Mouse (Mus musculus) layer of hippocampus, adult 9-11 months (tissue): ENCODE data around the gene Grm6.

Experiments used
- DNase-seq: peaks from one replicate; pipeline ENCODE4 v3.0.0; 2022

Gene Grm6

GRCm38 (mm10) chr11:50850177-50850735 is at the start of gene Grm6:
TSS of gene Grm6 (plus strand) at chr11:50850685.
- DNase-seq, result no peak

DNA sequence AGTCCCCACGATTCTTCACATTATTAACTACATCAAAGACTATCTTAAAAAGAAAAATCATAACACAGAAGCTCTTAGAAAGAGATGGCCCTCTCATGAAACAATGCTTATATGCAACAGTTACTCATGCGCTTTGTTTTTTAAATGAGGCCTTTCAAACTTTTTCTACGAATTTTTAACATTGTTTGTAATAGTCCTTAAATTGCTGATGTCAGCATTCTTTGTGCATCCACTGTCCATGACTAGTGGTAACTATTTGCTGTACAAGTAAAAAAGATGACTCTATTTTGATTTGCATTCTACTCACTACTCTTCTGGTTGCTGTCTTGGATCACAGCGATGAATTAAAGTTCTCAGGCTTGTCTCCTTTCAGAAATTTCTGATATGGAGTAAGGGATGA is 36.3 kb upstream of the Grm6 start:
- DNase-seq, result no peak

- no peak for DNase-seq
Measured at GRCm38 (mm10) chr11:50826214-50826613, 24.3 kb upstream of the Grm6 start.

DNA sequence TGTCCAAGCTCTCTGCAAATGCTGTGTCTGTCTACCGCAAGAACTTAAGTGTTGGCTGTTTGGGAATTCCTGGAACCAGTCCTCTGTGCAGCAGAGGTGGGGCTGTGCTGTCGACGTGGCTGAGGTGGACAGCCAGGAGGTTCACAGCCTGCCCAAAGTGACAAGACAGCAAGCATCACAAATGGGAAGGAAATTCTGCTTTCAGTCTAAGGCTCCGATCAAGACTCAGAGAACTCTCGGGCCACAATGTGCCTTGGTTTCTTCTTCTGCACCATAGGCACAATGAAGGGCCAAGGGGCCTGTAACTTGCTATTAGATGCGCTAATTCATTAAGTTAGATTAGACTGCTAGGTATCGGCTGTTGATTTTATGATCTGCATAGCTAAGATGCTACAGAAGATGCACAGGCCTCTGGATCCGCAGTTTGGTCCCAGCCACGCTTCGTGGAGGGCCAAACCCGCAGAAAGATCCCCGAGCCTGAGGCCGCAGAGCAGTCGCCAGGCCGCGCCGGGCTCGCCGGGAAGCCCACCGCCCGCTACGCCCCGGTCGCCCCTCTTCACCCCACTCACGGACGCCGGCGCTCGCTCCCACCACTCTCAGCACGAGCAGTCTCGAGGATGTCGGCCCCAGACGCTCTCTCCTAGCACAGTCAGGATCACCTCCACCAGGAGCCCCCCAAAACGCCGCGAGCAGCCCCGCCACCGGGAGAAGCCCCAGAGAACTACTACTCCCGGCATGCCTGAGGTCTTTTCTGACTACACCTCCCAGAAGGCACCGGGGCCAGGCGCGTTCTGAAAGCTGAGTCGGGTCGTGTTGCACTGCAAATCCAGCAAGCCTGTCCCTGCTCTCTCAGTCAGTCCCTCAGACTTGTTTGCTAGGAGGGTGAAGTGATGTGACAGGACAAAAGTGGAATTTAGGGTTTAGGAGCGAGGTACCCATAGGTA is 23.2 kb upstream of the Grm6 start, which contains the start of gene Zfp354c:
Gene Zfp354c (minus strand): TSS at position 715 of the 944 bp plus-strand sequence.
- peak; percentile 87 for DNase-seq

- DNase-seq, result no peak
Measured at GRCm38 (mm10) chr11:50835727-50836126, 14.8 kb upstream of the Grm6 start.

GRCm38 (mm10) chr11:50841023-50841735 is 9.3 kb upstream of the Grm6 start, which contains the start of gene Zfp879:
TSS of gene Zfp879 (minus strand) at chr11:50841552.
- DNase-seq, result peak; percentile 95

- DNase-seq, result no peak
Measured at GRCm38 (mm10) chr11:50845951-50846350, 4.5 kb upstream of the Grm6 start.

DNA sequence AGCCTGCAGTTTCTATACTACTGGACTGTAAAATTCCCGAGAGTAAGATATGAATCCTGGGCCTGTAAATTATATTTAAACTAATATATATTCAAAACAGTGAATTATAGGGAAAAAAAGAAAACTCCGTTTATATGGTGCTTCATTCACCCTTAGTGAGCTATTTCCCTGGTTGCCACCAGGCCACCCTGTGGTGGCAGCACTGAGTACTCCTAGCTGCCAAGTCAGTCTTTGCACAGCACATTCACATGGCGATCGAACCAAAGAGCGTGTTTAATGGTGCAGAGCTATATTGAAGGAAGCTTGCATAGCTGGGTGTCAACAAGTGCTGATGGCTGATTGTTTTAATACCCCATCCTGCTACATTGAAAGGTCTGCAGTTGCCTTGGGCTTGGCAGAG is 3.4 kb upstream of the Grm6 start:
- DNase-seq, result no peak

DNA sequence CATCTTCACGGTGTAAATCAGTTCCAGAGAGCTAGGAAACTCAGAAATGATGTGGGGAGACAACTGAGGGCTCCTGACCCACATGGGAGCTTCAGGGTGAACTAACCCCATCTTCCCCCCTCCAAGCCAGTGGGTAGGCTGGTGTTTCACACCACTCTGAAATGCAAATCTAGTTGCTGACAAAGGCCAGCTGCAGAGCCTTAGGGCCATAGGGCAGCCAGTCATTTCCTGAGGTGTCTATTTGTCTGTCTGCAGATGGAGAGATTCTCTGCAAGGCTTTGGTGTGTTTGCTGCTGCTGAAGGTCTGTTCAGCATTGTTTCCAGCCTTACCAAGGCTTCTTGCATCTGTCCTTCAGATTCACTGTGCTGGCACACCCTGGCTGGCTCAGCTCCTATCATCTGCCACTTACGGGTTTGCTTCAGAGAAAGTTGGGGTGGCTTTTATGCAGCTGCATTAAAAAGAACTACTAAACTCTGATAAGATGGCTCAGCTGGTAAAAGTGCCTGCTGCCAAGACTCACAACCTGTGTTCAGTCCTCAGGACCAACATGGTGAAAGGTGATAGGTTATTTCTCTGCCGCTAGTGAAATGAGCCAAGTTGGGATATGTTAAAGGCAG is 1.9 kb upstream of the Grm6 start:
- DNase-seq, result no peak

- DNase-seq, result no peak
Measured at GRCm38 (mm10) chr11:50849310-50849709, 1.2 kb upstream of the Grm6 start.

GRCm38 (mm10) chr11:50850989-50851601 is 610 bp downstream of the Grm6 start:
- no peak for DNase-seq

DNA sequence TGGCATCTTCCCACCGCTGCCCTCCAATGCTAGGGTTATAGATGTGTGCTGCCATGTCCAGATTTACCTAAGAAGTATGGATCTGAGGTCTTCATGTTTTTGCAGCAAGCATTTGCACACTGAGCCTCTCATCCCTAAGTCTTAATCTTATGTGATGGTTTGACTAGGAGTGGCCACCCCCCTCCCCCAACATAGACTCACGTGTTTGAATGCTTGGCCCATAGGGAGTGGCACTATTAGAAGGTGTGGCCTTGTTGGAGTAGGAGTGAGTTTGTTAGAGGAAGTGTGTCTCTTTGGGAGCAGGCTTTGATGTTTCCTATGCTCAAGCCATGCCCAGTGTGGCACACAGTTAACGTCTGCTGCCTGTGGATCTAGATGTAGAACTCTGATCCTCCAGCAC is 28.2 kb downstream of the Grm6 start:
- no peak for DNase-seq

- no peak for DNase-seq
Measured at GRCm38 (mm10) chr11:50883756-50884155, 33.3 kb downstream of the Grm6 start.

DNA sequence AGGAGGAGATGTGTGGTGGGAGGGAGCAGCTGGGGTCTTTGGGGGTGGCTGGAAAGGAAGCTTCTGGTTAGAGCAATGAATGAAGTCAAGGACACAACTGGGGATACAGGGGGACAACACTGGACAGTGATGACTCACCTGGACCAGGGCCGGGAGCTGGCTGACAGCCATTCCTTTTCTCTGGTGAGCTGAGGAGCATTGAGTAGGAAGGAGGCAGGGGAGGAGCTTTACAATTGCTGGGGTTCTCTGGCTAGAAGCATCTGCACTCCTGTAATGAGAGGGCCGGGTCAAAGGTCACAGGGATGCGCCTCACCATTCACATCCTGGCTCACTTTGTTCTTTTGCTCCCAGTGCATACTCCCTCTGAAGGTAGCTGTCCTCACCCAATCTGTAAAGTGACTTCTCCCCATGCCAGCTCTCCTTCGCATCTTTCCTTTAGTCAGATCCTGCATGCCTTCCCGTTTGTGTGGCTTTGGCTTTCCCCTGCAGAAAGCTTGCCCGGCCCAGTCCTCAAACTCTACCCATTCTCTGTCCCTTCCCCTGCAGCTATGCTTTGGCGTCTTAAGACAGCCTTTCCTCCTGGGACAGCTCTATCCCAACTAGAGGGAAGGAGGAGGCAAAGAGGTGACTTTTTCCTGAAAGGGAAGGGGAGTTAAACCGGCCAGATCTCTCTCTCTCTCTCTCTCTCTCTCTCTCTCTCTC is 35.9 kb downstream of the Grm6 start:
- DNase-seq, result no peak

DNA sequence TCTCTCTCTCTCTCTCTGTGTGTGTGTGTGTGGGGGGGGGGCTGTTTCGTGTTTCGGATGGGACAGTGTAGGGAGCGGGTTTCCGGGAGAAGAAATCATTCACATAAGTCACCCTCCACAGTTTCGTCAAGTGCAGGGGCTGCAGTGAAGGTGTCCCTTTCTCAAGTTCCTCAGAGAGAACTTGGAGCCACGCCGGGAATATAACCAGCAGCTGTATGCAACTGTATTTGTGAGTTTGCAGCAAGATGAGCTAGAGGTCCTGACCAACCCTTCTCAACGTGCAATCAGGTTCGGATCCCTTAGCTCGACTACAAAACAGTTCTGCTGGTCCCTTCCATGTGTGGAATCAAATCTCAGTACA is 36.4 kb downstream of the Grm6 start:
- no peak for DNase-seq

GRCm38 (mm10) chr11:50887390-50888128 is 37.1 kb downstream of the Grm6 start, which contains the start of gene Zfp454:
TSS of gene Zfp454 (minus strand) at chr11:50887651.
- DNase-seq, result peak; percentile 96

DNA sequence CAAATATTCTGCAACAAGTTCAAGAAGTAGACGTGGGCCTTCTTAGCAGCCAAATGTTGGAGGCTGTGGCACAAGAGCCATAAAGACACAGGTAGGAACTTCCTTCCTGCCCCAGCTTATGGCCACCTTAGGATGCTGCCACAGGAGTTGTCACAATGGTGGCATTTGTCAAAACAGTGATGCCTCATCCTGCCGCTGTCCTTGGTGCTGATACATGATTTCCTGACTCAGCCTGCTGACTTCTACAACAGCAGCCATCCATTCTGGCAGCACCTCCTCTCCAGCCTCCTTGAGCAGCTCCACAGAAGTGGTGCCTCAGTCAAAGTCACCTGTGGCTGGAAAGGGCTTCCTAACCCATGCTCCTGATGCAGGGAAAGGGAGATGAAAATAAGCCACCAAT is 42.0 kb downstream of the Grm6 start:
- DNase-seq, result no peak

DNA sequence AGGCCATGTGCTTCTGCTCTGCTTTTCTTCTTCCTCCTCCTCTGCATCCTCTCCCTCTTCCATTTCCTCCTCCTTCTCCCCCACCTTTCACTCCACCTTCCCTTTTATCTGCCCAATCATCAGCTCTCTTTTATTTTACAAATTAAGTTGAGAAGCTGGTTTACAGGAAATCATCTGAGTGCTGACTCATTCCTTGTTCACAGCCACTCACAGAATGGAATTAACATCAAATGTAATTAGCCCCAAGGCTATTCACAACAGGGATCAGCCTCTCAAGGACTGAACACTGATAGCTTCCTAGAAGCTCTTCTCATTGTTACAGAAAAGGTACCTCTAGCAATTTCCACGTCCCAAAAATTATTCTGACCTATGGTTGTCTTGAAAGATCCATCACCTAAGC is 46.9 kb downstream of the Grm6 start:
- no peak for DNase-seq

DNA sequence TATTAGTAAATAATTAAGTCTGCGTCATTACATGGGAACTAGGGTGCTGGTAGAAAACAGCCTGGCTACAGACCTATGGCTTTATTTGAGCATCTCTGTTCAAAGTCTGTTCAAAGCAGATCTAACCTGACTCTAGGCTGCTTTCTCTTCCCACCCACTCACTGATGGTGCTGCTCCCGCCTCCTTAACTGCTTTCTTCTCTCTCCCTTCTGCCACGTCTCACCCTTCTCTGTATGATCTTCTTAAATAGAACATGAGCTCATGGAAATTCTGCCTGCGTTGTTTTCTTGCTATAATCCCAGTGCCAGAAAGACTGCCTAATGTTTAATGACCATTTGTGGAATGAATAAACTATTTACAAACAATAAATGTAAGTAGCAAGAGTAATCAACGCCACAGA is 57.7 kb downstream of the Grm6 start:
- peak; percentile 32 for DNase-seq

DNA sequence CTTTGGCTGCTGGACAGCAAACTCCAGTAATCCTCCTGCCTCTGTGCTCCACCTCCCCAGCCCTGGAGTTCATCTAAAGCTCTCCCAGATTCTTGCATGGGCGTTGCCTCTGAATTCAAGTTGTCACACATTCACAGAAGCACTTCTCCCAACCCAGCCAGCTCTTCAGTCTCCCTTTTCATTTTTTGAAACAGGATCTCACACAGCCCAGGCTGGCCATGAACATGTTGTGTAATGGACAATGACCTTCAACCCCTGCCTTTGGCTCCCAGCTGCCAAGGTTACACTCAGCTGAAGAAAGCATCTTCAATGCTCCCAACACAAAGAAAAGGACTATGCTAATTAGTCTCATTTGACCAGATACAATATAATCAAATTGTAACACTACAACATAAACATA is 62.8 kb downstream of the Grm6 start:
- DNase-seq, result no peak

GRCm38 (mm10) chr11:50914461-50914860 is 64.0 kb downstream of the Grm6 start:
- DNase-seq, result no peak
